Mouse (Mus musculus): Measurements from ENCODE around the gene Mmp1b. TPM values are rescaled to one million over a fixed set of nuclear protein-coding genes. Genes with fewer than 3 reads are reported as not detected.

Gene Mmp1b
- polyA plus RNA-seq (2012; rRNA removed), result not detected in 2 replicates

DNA sequence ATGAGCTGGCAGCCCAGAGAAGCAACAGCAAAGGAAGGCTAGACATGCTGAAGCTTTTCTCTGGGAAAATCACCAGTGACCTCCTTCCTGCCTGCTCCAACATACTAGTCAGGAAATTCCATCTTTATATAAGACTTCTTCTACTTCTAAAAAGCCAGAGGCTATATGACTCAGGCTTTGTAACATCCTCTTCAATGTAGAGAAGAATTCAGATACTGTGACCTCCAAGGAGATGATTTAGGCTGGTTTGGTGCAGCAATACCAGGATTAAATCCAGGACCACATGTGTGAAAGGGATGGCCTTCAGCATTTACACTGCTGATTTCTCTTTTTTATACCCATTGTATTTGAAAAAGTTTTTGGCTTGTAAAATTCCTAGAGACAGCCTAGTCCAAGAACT, at the start of gene Mmp1b:
TSS of gene Mmp1b (minus strand) at position 101 of the 400 bp plus-strand sequence.

DNA sequence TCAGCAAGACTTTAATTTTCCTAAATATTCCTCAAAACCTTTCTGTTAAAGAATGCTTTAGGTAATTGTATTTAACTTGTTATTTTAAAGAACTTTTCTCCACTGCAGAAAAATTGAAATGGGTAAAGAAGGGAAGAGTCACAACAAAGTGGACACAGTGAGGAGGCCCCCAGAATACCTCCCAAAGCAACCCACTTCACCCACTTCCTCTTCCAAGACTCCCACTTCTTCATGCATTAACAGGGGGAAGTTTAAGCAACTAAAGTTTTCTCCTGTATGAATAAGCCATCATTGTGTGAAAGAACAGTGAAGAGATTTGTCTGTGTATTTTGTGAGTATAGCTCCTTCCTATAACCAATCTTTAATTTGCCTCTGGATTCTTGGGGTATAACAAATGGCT, 43.7 kb downstream of the Mmp1b start, which contains the start of gene Mmp12:
TSS of gene Mmp12 (plus strand) at position 275 of the 400 bp plus-strand sequence.

Other genes with a start within 250 kb of the Mmp1b start
- gene Dync2h1, start 203.6 kb downstream of the Mmp1b start, polyA plus RNA-seq (2012; rRNA removed), result 0.50 and 0.53 TPM in 2 replicates
- gene Dcun1d5, start 203.5 kb downstream of the Mmp1b start, polyA plus RNA-seq (2012; rRNA removed), result 35.3 and 37.4 TPM in 2 replicates
- 0.08 and 0.09 TPM in 2 replicates for gene Mmp13, start 115.5 kb downstream of the Mmp1b start, polyA plus RNA-seq (2012; rRNA removed)
- 0.05 and 0.09 TPM in 2 replicates for gene Mmp12, start 43.7 kb downstream of the Mmp1b start, polyA plus RNA-seq (2012; rRNA removed)
- gene Mmp3, start 57.8 kb upstream of the Mmp1b start, polyA plus RNA-seq (2012; rRNA removed), result not detected in 2 replicates
- not detected in 2 replicates for gene Mmp10, start 114.3 kb upstream of the Mmp1b start, polyA plus RNA-seq (2012; rRNA removed)
- 0.95 and 0.99 TPM in 2 replicates for gene Mmp8, start 170.4 kb upstream of the Mmp1b start, polyA plus RNA-seq (2012; rRNA removed)
- gene Mmp27, start 183.3 kb upstream of the Mmp1b start, polyA plus RNA-seq (2012; rRNA removed), result 0.15 and 0.29 TPM in 2 replicates
- not detected in 2 replicates for gene Mmp20, start 240.2 kb upstream of the Mmp1b start, polyA plus RNA-seq (2012; rRNA removed)